Comparison of ENCODE assay signal across 8 mouse cellular contexts in the genomic region with DNA sequence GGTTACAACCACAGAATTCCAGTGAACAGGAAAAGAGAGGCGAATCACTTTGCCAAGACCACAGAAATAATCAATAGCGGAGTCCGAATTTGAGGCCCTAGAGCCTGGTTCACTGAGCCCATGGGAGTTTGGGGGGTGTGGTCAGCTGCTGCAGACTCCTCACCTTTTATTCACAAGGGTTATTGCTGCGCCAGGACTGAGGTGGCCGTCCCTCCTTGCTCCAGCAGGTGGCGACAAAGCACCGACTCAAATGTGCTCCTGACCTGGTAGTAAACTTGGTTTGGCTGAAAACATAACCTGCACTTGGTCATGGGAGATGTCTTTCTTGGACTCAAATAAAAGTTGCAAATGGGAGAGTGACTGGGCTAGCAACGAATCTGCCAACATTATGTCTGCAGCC. TPM values are rescaled to one million over a fixed set of nuclear protein-coding genes. Genes with fewer than 3 reads are reported as not detected.
A peak's percentile ranks its signal among the peaks of the same experiment; 100 is the strongest.
DNase-seq lines count a peak whose midpoint lies in the region; ATAC-seq lines count a peak whose summit lies in the region.

No protein-coding gene starts in this region.

- H3K9ac ChIP-seq in limb, embryonic 12.5 days (replicated peaks) = no peak overlapping the region

- WGBS in limb, embryonic 12.5 days = 8% methylated on average over 8 of the region's 8 CpGs

- ATAC-seq in granulocyte monocyte progenitor cell, adult 5-6 weeks (replicated peaks; ENCODE audit: poor library complexity, severe bottlenecking) = peak; percentile 91
- 0 out of 2 replicates have a peak, but pooled peaks have one; percentile 28 for ATAC-seq in limb, embryonic 12.5 days (ENCODE audit: insufficient number of reproducible peaks, insufficient read depth, low FRiP score, low TSS enrichment, low read depth)

- no peak overlapping the region for H3K4me3 ChIP-seq in limb, embryonic 12.5 days (replicated peaks)

- no peaks in the 10 kb centered on the region for H3K27me3 ChIP-seq in limb, embryonic 12.5 days
- no peaks in the 10 kb centered on the region for H3K27me3 ChIP-seq in splenic B cell, adult 2 months (ENCODE audit: control insufficient read depth, insufficient read depth, low read length, poor library complexity, severe bottlenecking)

- H3K9me3 ChIP-seq in limb, embryonic 12.5 days = 0 out of 2 replicates have a peak, but pooled peaks cover 3% of the 10 kb centered on the region

- DNase-seq in 3134 (ENCODE audit: extremely low read depth, insufficient read length, low spot score) = peak; percentile 56
- DNase-seq in adipocyte (ENCODE audit: low spot score) = peak; percentile 91
- DNase-seq in embryo, embryonic 10 days (ENCODE audit: low spot score) = peak; percentile 92
- DNase-seq in kidney, adult 9 months = peak; percentile 90
- DNase-seq in natural killer cell, adult 2 months (ENCODE audit: low spot score in 2 of 2) = peak; percentile 30 to 68
- DNase-seq in splenic B cell, adult 2 months (ENCODE audit: low read depth, low spot score) = peak; percentile 77

- no peak overlapping the region for H3K4me2 ChIP-seq in limb, embryonic 12.5 days

- H3K4me1 ChIP-seq in limb, embryonic 12.5 days (replicated peaks) = no peaks in the 10 kb centered on the region

- H3K27ac ChIP-seq in limb, embryonic 12.5 days = no peak overlapping the region

- H3K36me3 ChIP-seq in limb, embryonic 12.5 days = no peaks in the 10 kb centered on the region
- no peaks in the 10 kb centered on the region for H3K36me3 ChIP-seq in splenic B cell, adult 2 months (ENCODE audit: control insufficient read depth, insufficient read depth, low read length, poor library complexity, severe bottlenecking)

RNA-seq across cellular contexts. Expression of gene Vmn1r40, which starts 27.2 kb away (rescaled TPM):
- total RNA-seq in granulocyte monocyte progenitor cell, adult 5-6 weeks (2014; fragmentation: Nextera tagmentation) = not detected in 2 replicates
- total RNA-seq in granulocyte monocyte progenitor cell, adult 5-6 weeks (2017) = not detected in 2 replicates
- not detected in 2 replicates for polyA plus RNA-seq in limb, embryonic 12.5 days (2016; fragmentation: Nextera tagmentation; extraction: Ambion mirVana)

RNA-seq across cellular contexts. Expression of gene Txnrd3, which starts 36.4 kb away (rescaled TPM):
- 5.2 and 6.0 TPM in 2 replicates for total RNA-seq in granulocyte monocyte progenitor cell, adult 5-6 weeks (2014; fragmentation: Nextera tagmentation)
- total RNA-seq in granulocyte monocyte progenitor cell, adult 5-6 weeks (2017) = 7.6 and 9.1 TPM in 2 replicates
- 10.3 and 10.8 TPM in 2 replicates for polyA plus RNA-seq in limb, embryonic 12.5 days (2016; fragmentation: Nextera tagmentation; extraction: Ambion mirVana)
